Mouse (Mus musculus) cerebellum, adult 18-20 months (tissue): ENCODE measurements around the gene 3300002I08Rik.
"Not testable (repeated sequence)": the region's sequence is repeated elsewhere in the genome, so short reads cannot be mapped to it uniquely, and the experiment has no call there.

ENCODE experiments used
- DNase-seq, 2 experiments: peaks; one replicate each; pipeline ENCODE4 v3.0.0; 2021

Gene 3300002I08Rik

DNA sequence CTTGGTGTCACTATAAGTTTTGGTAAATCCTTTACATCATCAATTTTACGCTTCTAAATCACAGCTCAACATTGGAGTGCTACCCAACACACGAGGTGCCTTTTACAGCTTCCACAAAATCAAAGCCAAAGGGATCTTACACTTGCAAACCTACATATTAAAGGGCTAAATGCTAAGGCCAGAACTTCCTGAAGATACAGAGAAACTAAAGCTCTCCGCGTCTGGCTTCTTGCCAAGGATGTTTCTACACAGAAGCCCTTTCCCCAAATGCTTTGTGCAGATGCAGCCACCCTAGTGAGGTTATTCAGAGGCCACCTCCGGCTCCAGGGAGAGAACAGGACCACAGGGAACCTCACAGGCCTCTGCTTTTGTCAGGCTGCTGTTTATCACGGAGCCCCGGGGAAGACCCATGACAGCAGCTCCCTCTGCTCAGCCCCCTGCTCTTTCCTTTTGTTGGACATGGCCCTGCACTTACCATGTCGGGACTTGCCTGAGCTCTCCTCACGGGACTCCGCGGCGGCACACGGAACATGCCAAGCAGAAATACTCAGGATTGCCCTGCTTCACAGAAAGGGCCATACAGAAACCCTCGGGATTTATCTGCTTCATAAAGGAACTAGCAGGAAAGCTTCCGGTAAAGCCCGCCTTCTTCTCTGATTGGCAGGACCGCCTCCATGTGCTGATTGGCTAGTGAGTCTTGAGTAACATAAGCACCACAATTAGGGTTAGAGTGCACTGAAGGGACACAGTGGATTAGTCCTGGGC is at the start of gene 3300002I08Rik:
Gene 3300002I08Rik (minus strand): TSS at position 653 of the 765 bp plus-strand sequence.
- DNase-seq: peak; percentile 88 to 95

DNA sequence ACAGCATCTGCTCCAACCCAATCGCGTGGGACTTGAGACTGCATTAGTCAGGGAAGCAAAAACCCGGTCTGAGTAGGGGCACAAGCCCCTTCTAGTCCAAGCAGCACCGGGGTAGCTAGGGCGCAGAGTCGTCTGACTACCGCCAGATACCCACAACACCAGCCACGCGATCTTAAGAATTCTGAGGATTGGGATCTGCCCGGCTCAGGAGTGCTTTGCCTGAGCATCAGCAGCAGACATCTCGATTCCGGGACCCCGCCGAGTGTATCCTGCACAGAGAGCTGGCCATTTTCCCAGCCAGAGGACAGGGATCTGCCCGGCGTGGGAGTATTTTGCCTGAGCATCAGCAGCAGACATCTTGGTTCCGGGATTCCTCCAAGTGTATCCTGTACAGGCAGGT is 49.6 kb upstream of the 3300002I08Rik start:
- DNase-seq: not testable (repeated sequence)

DNA sequence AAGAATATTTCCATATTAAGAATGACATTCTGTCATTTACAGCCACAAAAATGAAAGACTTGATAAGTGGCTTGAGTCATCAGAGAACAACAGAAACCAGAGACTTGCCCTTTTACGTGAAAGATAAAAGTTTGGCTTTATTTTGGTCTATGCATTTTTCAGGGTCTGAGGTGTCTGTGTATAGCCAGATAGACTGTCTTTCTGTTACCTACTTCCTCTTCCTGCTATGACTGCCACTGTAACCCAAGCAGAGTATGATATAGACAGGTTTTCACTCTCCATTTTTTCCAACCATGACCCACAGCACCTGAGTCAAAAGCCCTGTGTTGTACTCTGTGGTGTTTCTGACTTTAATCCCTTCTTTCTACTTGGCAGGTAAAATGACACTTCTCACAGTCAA is 27.6 kb upstream of the 3300002I08Rik start:
- no peak for DNase-seq

DNA sequence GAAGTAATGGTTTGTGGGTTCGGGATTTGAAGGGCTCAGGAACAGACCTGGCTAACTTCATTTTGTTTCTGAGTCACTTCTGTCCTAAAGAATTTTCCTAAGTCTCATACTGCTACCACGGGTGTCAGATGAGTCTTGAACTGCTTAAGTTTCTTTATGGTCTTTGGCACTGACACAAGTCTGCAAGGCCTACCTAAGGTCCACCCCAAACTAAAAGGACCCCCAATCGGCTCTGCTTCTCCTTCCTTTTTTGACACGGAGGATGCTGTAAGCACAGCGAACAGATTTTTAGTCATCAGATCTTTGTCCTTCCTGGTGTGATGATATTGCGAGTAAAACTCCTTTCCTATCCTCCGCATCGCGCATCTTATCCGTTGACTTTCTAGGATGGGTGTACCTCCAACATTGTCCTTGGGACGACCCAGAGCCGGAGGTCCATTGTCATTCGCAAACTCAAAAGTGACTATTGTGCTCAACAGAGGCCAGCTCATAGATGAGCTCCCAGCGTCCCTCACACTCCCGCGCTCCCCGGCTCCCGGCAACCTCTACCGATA is 23.1 kb upstream of the 3300002I08Rik start:
- not testable (repeated sequence) for DNase-seq

DNA sequence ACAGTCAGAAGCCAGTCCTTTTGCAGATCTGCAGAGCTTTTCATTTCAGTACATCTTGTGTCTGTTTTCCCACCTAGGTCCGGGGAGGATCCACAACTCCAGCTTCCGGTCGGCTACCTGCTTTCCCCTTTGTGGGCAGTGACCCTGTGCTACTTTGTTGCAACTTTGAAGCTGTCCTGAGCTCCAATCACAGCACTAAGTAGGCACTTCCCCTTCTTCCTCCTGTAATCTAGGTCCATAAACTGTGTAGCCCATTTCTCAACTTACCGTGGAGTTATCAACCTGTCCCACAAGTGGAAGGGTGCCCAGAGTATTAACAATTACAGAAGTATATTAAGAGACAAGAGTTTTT is 289 bp upstream of the 3300002I08Rik start:
- no peak for DNase-seq

DNA sequence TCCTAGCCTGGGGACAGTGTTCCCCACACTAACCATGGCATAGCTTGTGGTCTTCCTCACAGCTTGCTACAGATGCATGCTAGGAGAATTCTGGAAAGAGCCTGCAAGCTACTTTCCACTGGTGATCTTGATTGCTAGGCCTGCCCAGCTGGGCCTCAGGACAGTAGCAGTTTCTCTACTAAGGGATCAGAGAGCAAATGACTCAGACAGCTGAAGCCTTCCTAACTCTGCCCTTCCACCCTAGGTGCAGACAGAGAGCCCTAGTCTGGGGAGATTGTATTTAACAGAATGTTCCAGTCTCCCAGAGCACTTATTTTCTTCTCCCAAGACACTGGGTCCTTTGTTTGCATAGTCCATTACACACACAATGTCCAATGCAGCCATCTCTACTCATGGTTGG is 5.4 kb downstream of the 3300002I08Rik start:
- DNase-seq: not testable (repeated sequence)

DNA sequence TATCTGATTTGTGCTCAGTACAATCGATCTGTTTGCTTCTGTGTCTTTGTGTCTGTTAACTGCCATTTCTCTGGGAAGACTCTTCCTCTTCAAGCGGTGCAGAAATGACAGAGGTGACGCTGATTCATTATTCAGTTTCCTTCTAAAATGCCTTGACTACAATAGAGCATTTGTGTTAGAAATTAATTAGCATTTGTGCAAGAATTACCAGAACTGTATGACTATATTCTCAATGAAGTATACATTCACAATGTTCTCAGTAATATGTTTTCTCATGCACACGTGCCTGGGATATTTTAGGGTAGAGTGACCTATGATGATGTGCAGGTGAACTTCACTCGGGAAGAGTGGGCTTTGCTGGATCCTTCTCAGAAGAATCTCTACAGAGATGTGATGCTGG is 39.2 kb downstream of the 3300002I08Rik start, which contains the start of gene Gm10130:
Gene Gm10130 (plus strand): TSS at position 301 of the 400 bp plus-strand sequence.
- DNase-seq: no peak

DNA sequence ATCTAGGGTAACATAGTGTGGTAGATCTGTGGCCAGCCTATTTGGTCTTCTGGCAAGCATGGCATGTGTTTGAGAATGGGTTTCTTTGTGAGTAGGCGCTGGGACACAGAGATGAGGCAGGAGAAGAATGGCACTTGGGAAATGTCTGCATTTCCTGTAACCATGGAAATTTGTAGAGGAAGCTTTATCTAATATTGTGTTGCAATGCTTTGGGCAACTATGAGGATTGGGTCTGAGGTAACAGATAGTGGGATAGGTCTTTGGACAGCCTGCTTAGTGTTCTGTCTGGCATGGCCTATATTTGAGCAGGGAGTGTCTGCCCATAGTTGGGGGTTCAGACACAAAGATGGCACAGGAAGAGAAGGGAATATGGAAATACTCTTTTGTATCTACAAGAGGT is 43.6 kb downstream of the 3300002I08Rik start:
- DNase-seq: no peak

DNA sequence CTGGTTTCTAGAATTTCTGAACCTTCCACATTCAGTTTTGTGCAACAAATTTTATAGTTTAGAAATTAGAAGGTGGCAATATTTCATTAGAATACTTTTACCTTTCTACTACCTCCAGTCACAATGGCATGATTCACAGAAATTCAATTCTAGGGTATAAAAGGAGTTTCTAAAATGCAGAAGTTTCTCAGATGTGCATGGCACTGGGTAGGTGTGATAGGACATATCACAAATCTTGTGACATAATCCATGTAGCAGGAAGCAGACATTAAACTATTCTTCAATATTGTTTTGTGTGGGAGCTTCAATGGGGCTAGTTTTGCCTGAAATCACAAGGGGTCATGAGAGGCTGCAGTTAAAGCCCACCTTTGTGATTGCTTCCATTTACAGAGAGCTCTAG is 46.4 kb downstream of the 3300002I08Rik start:
- DNase-seq: no peak

DNA sequence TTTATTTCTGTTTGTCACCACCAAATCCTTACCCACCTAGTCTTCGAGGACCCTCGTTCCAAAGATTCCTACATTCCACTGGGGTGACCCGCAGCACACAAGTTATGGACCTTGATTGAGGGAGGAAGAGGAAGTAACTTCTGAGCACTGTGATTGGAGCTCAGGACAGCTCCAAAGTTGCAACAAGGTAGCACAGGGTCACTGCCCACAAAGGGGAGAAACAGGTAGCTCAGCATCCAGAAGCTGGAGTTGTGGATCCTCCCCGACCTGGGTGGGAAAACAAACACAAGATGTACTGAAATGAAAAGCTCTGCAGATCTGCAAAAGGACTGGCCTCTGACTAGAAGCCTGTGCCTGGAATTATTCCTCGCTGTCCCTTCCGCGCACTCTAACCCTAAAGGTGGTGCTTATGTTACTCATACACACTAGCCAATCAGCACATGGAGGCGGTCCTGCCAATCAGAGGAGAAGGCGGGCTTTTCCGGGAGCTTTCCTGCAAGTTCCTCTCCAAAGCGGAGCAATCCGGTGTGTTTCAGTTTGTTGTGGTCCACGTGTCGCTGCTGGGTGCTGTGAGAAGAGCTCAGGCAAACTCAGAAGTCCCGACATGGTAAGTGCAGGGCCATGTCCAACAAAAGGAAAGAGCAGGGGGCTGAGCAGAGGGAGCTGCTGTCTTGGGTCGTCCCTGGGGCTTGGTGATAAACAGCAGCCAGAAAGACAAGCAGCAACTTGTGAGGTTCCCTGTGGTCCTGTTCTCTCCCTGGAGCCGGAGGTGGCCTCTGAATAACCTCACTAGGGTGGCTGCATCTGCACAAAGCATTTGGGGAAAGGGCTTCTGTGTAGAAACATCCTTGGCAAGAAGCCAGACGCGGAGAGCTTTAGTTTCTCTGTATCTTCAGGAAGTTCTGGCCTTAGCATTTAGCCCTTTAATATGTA is 51.3 kb downstream of the 3300002I08Rik start:
- DNase-seq: peak; percentile 90 to 95

DNA sequence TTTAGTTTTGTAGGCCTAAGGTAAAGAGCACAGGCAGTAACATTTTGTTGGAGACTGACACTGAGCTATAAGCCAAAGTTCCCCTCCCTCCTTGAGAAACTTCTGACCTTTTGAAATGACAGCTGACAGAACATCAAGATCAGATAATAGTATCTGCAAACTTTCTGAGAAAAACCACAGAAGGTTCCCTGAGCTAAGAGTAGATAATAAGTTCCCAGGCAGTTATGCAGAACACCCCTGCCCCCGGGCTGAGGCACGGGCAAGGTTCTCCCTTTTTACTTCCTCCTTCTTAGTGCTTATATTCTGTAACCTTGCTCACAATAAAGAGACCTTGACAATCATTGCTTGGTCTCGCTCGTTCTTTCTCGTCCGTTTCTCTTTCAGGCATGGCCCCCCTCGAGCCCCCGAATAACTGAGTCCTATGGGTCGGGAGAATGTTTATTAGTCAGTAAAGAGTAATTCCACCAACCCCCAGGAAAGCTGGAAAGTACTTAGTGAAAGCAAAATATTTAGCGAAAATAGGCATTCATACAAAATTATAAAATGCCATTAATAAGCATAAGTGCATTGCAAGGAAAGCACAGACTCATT is 55.3 kb downstream of the 3300002I08Rik start:
- DNase-seq: no peak

DNA sequence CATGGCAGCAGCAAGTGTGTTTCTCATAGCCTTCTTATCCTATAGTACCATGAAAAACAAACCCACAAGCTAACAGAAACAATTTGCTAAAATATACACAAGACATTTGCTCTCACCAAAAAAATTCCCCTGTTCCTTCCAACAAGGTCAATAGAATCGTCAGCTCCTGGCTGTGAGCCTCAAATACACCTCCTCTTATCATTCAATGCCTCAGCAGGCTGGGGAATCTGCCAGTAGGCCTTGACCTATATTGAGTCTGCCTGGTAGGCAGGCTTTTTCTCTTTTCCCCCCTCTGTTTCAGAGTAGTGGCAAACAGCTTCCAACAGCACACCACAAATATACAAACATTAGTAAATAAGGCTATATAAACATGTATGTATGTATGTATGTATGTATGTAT is 63.5 kb downstream of the 3300002I08Rik start:
- DNase-seq: no peak

DNA sequence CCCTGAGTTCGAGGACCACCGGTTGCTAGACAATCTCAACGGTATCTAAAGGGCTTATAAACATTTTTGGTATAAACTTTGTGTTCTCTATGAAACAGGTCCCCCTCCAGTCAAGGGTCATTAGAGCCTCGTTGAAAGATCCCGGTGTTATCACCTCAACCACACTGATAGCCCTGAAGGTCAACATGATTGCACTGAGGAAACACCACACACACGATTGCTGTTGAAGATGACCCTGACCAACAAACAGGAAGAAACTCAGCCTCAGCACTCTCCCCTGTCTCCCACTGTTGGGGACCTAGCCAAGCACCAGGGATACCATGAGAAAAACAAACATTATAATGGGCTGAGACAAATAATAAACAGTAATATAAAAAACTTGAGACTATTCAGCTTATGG is 68.9 kb downstream of the 3300002I08Rik start:
- DNase-seq: no peak
